Mouse (Mus musculus): ENCODE data around the gene Trpt1. TPM values are rescaled to one million over a fixed set of nuclear protein-coding genes. Genes with fewer than 3 reads are reported as not detected.

Gene Trpt1
- total RNA-seq, 2 experiments from 2014 or later, result 8.2 to 16.8 TPM

- peak; percentile 99 for DNase-seq
Measured at GRCm38 (mm10) chr19:7039841-7040636, 44.1 kb downstream of the Trpt1 start, which contains the start of gene Stip1. Gene Stip1 (minus strand): TSS chr19:7039967.

GRCm38 (mm10) chr19:7040637-7041130 lies 44.8 kb downstream of the Trpt1 start:
- DNase-seq, result no peak

- DNase-seq, result no peak
Measured at GRCm38 (mm10) chr19:7041171-7041570, 45.2 kb downstream of the Trpt1 start.

- no peak for DNase-seq
Measured at GRCm38 (mm10) chr19:7044279-7044678, 48.3 kb downstream of the Trpt1 start.

DNA sequence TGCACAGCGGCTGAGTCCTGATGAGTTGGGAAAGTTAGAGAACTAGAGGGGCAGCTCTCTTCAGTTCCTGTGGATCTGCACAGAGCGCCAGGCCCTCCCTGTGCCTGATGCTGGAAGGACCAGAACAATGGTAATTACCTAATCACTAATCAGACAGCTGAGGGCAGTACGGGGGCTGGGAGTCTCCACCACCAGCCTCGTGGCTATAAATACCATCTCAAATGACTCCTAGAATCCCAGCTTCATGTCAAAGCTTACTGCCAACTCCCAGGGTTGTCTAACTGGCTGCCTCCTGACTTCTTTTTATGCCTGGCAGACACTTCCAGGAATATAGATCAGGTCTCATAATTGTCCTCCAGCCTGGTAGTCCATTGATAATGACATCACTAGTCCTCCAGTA lies 48.8 kb downstream of the Trpt1 start:
- no peak for DNase-seq

Other genes with a start within 250 kb of the Trpt1 start
- gene Rps6ka4, start 155.5 kb upstream of the Trpt1 start, total RNA-seq (2021), result 10 to 100 TPM; 30.0 to 30.7 TPM
- 1 to 10 TPM; 1.7 to 1.8 TPM for gene Ccdc88b, start 137.9 kb upstream of the Trpt1 start, total RNA-seq (2021)
- 100 to 1,000 TPM in 1 of 2 experiments, 10 to 100 TPM in 1; 93.1 to 116 TPM for gene Trmt112, start 86.4 kb upstream of the Trpt1 start, total RNA-seq (2021)
- gene Prdx5, start 86.0 kb upstream of the Trpt1 start, total RNA-seq (2021), result 100 to 1,000 TPM; 254 to 293 TPM
- 10 to 100 TPM; 33.6 to 50.9 TPM for gene Esrra, start 74.3 kb upstream of the Trpt1 start, total RNA-seq (2021)
- not detected for gene Catsperz, start 70.8 kb upstream of the Trpt1 start, total RNA-seq (2021)
- gene Kcnk4, start 61.6 kb upstream of the Trpt1 start, total RNA-seq (2021), result under 1 TPM; 0.16 to 0.20 TPM
- gene Bad, start 54.3 kb upstream of the Trpt1 start, total RNA-seq (2021), result 10 to 100 TPM; 48.6 to 54.5 TPM
- 10 to 100 TPM; 49.1 to 49.9 TPM for gene Gpr137, start 53.7 kb upstream of the Trpt1 start, total RNA-seq (2021)
- 100 to 1,000 TPM; 203 TPM for gene Ppp1r14b, start 21.2 kb upstream of the Trpt1 start, total RNA-seq (2021)
- 10 to 100 TPM; 41.8 to 44.5 TPM for gene Plcb3, start 19.7 kb upstream of the Trpt1 start, total RNA-seq (2021)
- gene Fkbp2, start 15.6 kb upstream of the Trpt1 start, total RNA-seq (2021), result 100 to 1,000 TPM in 1 of 2 experiments, 10 to 100 TPM in 1; 93.3 to 103 TPM
- 10 to 100 TPM; 92.0 to 95.7 TPM for gene Vegfb, start 8.5 kb upstream of the Trpt1 start, total RNA-seq (2021)
- gene Dnajc4, start 3.6 kb upstream of the Trpt1 start, total RNA-seq (2021), result 10 to 100 TPM; 38.5 to 46.1 TPM
- gene Nudt22, start within 50 bp of the Trpt1 start, total RNA-seq (2021), result 10 to 100 TPM; 39.0 to 42.4 TPM
- gene Fermt3, start 23.3 kb downstream of the Trpt1 start, total RNA-seq (2021), result 1 to 10 TPM; 6.9 TPM
- gene Stip1, start 43.8 kb downstream of the Trpt1 start, total RNA-seq (2021), result 100 to 1,000 TPM; 149 to 281 TPM
- gene Macrod1, start 60.7 kb downstream of the Trpt1 start, total RNA-seq (2021), result 10 to 100 TPM; 52.5 to 66.7 TPM
- gene Flrt1, start 109.6 kb downstream of the Trpt1 start, total RNA-seq (2021), result 1 to 10 TPM; 1.3 to 4.0 TPM
- 100 to 1,000 TPM; 118 to 130 TPM for gene Otub1, start 210.2 kb downstream of the Trpt1 start, total RNA-seq (2021)
- gene Cox8a, start 221.5 kb downstream of the Trpt1 start, total RNA-seq (2021), result 1,000 to 10,000 TPM; 1,022 to 1,091 TPM
- gene Naa40, start 245.1 kb downstream of the Trpt1 start, total RNA-seq (2021), result 10 to 100 TPM; 18.6 to 25.6 TPM

Measured in adrenal gland, postnatal 36 days (tissue).